Mouse (Mus musculus): ENCODE measurements around the gene Ptpn4. TPM values are rescaled to one million over a fixed set of nuclear protein-coding genes. Genes with fewer than 3 reads are reported as not detected.

The Ptpn4 gene
- polyA plus RNA-seq, 1 experiment: 1.0 TPM

GRCm38 (mm10) chr1:119805984-119806383, 31.4 kb downstream of the Ptpn4 start:
- Histone ChIP-seq H3K27me3 (ENCODE audit: control insufficient read depth, insufficient read depth, insufficient read length) (no peaks in the 10 kb centered on the region), H3K79me3 (ENCODE audit: low read depth) (peaks cover 21% of the 10 kb centered on the region), H3K4me3 (ENCODE audit: insufficient read depth, poor library complexity, severe bottlenecking) (no peak overlapping the region), H3ac (ENCODE audit: control insufficient read depth, insufficient read length, low read depth) (no peak overlapping the region), H3K79me2 (ENCODE audit: control insufficient read depth, insufficient read depth) (peaks cover 50% of the 10 kb centered on the region), H3K36me3 (ENCODE audit: control insufficient read depth, insufficient read depth) (peaks cover 6% of the 10 kb centered on the region)
- no peak for TF ChIP-seq CTCF (IDR thresholded peaks at IDR 0.05; ENCODE audit: control insufficient read depth, insufficient read depth, insufficient read length)
- peak; percentile 5 for TF ChIP-seq FOSL1 (IDR thresholded peaks at IDR 0.05; ENCODE audit: insufficient read depth, low read length, poor library complexity, severe bottlenecking)
- no peak for TF ChIP-seq MYOD1 (IDR thresholded peaks at IDR 0.05; ENCODE audit: control insufficient read depth, insufficient read length, low read depth)

DNA sequence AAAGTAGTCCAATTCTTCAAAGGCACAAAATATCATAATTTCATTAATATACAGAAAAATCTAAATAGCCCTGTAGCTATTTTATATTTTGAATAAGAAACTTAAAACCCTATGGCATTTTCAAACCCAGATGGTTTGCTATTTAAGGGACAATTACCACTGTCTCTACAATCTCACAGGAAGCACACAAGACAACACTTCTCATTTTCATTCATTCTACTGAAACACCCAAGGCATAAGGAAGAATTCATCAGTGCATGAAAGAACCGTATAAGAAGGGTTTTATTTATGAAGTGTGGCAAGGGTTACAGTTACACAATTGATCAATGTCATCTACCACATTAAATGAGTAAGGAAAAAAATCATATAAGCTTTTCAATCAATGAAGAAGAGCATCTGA, 32.8 kb downstream of the Ptpn4 start:
- H3K79me3 ChIP-seq (ENCODE audit: low read depth): peaks cover 15% of the 10 kb centered on the region
- TF ChIP-seq USF1 (IDR thresholded peaks at IDR 0.05; ENCODE audit: low read depth) (no peak), CTCF (IDR thresholded peaks at IDR 0.05; ENCODE audit: control insufficient read depth, insufficient read depth, insufficient read length) (no peak), FOSL1 (IDR thresholded peaks at IDR 0.05; ENCODE audit: insufficient read depth, low read length, poor library complexity, severe bottlenecking) (no peak), CEBPB (IDR thresholded peaks at IDR 0.05; ENCODE audit: low read depth) (no peak), MAX (IDR thresholded peaks at IDR 0.05) (no peak), MYOD1 (IDR thresholded peaks at IDR 0.05; ENCODE audit: control insufficient read depth, insufficient read length, low read depth) (no peak), MYOG (IDR thresholded peaks at IDR 0.05; ENCODE audit: control insufficient read depth, extremely low read depth, insufficient read length) (no peak)
- no peak overlapping the region for H3ac ChIP-seq (ENCODE audit: control insufficient read depth, insufficient read length, low read depth)
- H3K27me3 ChIP-seq (ENCODE audit: control insufficient read depth, insufficient read depth, insufficient read length): no peaks in the 10 kb centered on the region
- peaks cover 6% of the 10 kb centered on the region for H3K36me3 ChIP-seq (ENCODE audit: control insufficient read depth, insufficient read depth)
- H3K4me3 ChIP-seq (ENCODE audit: insufficient read depth, poor library complexity, severe bottlenecking): no peak overlapping the region
- H3K79me2 ChIP-seq (ENCODE audit: control insufficient read depth, insufficient read depth): peaks cover 40% of the 10 kb centered on the region

GRCm38 (mm10) chr1:119795174-119795573, 42.2 kb downstream of the Ptpn4 start:
- peaks cover 2% of the 10 kb centered on the region for H3K79me3 ChIP-seq (ENCODE audit: low read depth)
- H3K79me2 ChIP-seq (ENCODE audit: control insufficient read depth, insufficient read depth): peaks cover 26% of the 10 kb centered on the region
- no peak overlapping the region for H3K4me3 ChIP-seq (ENCODE audit: insufficient read depth, poor library complexity, severe bottlenecking)
- no peak overlapping the region for H3ac ChIP-seq (ENCODE audit: control insufficient read depth, insufficient read length, low read depth)
- no peak for TF ChIP-seq USF1 (IDR thresholded peaks at IDR 0.05; ENCODE audit: low read depth)
- TF ChIP-seq CEBPB (IDR thresholded peaks at IDR 0.05; ENCODE audit: low read depth): no peak
- TF ChIP-seq MYOD1 (IDR thresholded peaks at IDR 0.05; ENCODE audit: control insufficient read depth, insufficient read length, low read depth): no peak
- no peak for TF ChIP-seq MAX (IDR thresholded peaks at IDR 0.05)
- no peak for TF ChIP-seq FOSL1 (IDR thresholded peaks at IDR 0.05; ENCODE audit: insufficient read depth, low read length, poor library complexity, severe bottlenecking)
- no peak for TF ChIP-seq MYOG (IDR thresholded peaks at IDR 0.05; ENCODE audit: control insufficient read depth, extremely low read depth, insufficient read length)
- TF ChIP-seq CTCF (IDR thresholded peaks at IDR 0.05; ENCODE audit: control insufficient read depth, insufficient read depth, insufficient read length): no peak
- H3K36me3 ChIP-seq (ENCODE audit: control insufficient read depth, insufficient read depth): no peaks in the 10 kb centered on the region
- no peaks in the 10 kb centered on the region for H3K27me3 ChIP-seq (ENCODE audit: control insufficient read depth, insufficient read depth, insufficient read length)

- Histone ChIP-seq H3K27me3 (ENCODE audit: control insufficient read depth, insufficient read depth, insufficient read length) (no peaks in the 10 kb centered on the region), H3K4me3 (ENCODE audit: insufficient read depth, poor library complexity, severe bottlenecking) (no peak overlapping the region), H3ac (ENCODE audit: control insufficient read depth, insufficient read length, low read depth) (no peak overlapping the region), H3K79me2 (ENCODE audit: control insufficient read depth, insufficient read depth) (peaks cover 26% of the 10 kb centered on the region), H3K36me3 (ENCODE audit: control insufficient read depth, insufficient read depth) (no peaks in the 10 kb centered on the region), H3K79me3 (ENCODE audit: low read depth) (peaks cover 2% of the 10 kb centered on the region)
- no peak for TF ChIP-seq CEBPB (IDR thresholded peaks at IDR 0.05; ENCODE audit: low read depth)
- TF ChIP-seq USF1 (IDR thresholded peaks at IDR 0.05; ENCODE audit: low read depth): no peak
- no peak for TF ChIP-seq CTCF (IDR thresholded peaks at IDR 0.05; ENCODE audit: control insufficient read depth, insufficient read depth, insufficient read length)
- no peak for TF ChIP-seq MAX (IDR thresholded peaks at IDR 0.05)
- no peak for TF ChIP-seq MYOG (IDR thresholded peaks at IDR 0.05; ENCODE audit: control insufficient read depth, extremely low read depth, insufficient read length)
- TF ChIP-seq FOSL1 (IDR thresholded peaks at IDR 0.05; ENCODE audit: insufficient read depth, low read length, poor library complexity, severe bottlenecking): no peak
- TF ChIP-seq MYOD1 (IDR thresholded peaks at IDR 0.05; ENCODE audit: control insufficient read depth, insufficient read length, low read depth): no peak
These were observed 43.1 kb downstream of the Ptpn4 start for GRCm38 (mm10) chr1:119794342-119794741.

DNA sequence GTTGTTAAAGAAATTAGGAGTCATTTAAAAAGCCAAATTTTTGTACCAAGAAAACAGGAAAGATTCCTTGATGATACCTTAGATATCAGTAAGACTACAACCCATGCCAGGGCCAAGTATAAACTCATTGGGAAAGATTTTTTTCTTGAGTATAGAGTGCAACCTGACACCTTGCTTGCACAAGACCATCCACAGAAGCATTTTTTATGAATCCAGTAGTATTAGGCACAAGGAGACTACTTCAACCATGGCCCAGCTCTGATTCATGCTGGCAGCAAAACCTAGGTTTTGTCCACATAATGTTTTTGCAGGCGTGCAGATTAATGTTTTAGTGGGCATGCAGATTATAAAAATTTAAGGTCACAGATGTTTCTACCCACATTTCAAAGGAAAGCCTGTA, 46.8 kb downstream of the Ptpn4 start:
- TF ChIP-seq CEBPB (IDR thresholded peaks at IDR 0.05; ENCODE audit: low read depth): peak; percentile 92
- peak; percentile 14 for TF ChIP-seq MYOD1 (IDR thresholded peaks at IDR 0.05; ENCODE audit: control insufficient read depth, insufficient read length, low read depth)
- TF ChIP-seq USF1 (IDR thresholded peaks at IDR 0.05; ENCODE audit: low read depth): no peak
- no peak for TF ChIP-seq CTCF (IDR thresholded peaks at IDR 0.05; ENCODE audit: control insufficient read depth, insufficient read depth, insufficient read length)
- Histone ChIP-seq H3K79me3 (ENCODE audit: low read depth) (no peaks in the 10 kb centered on the region), H3K4me3 (ENCODE audit: insufficient read depth, poor library complexity, severe bottlenecking) (no peak overlapping the region), H3K79me2 (ENCODE audit: control insufficient read depth, insufficient read depth) (peaks cover 23% of the 10 kb centered on the region), H3K36me3 (ENCODE audit: control insufficient read depth, insufficient read depth) (no peaks in the 10 kb centered on the region), H3ac (ENCODE audit: control insufficient read depth, insufficient read length, low read depth) (no peak overlapping the region), H3K27me3 (ENCODE audit: control insufficient read depth, insufficient read depth, insufficient read length) (no peaks in the 10 kb centered on the region)

GRCm38 (mm10) chr1:119775915-119776314, 61.5 kb downstream of the Ptpn4 start:
- Histone ChIP-seq H3K36me3 (ENCODE audit: control insufficient read depth, insufficient read depth) (no peaks in the 10 kb centered on the region), H3K79me2 (ENCODE audit: control insufficient read depth, insufficient read depth) (no peaks in the 10 kb centered on the region), H3K4me3 (ENCODE audit: insufficient read depth, poor library complexity, severe bottlenecking) (no peak overlapping the region), H3K79me3 (ENCODE audit: low read depth) (no peaks in the 10 kb centered on the region), H3K27me3 (ENCODE audit: control insufficient read depth, insufficient read depth, insufficient read length) (no peaks in the 10 kb centered on the region), H3ac (ENCODE audit: control insufficient read depth, insufficient read length, low read depth) (no peak overlapping the region)
- no peak for TF ChIP-seq MYOG (IDR thresholded peaks at IDR 0.05; ENCODE audit: control insufficient read depth, extremely low read depth, insufficient read length)
- no peak for TF ChIP-seq MYOD1 (IDR thresholded peaks at IDR 0.05; ENCODE audit: control insufficient read depth, insufficient read length, low read depth)
- TF ChIP-seq USF1 (IDR thresholded peaks at IDR 0.05; ENCODE audit: low read depth): no peak
- TF ChIP-seq FOSL1 (IDR thresholded peaks at IDR 0.05; ENCODE audit: insufficient read depth, low read length, poor library complexity, severe bottlenecking): no peak
- TF ChIP-seq MAX (IDR thresholded peaks at IDR 0.05): no peak
- no peak for TF ChIP-seq CEBPB (IDR thresholded peaks at IDR 0.05; ENCODE audit: low read depth)
- TF ChIP-seq CTCF (IDR thresholded peaks at IDR 0.05; ENCODE audit: control insufficient read depth, insufficient read depth, insufficient read length): no peak

Data from C2C12 (cell line).